Mouse (Mus musculus) megakaryocyte, embryonic 14.5 days (primary cell): ENCODE data around the gene Lingo1. TPM values are rescaled to one million over a fixed set of nuclear protein-coding genes. Genes with fewer than 3 reads are reported as not detected.

Source experiments
- H3K27me3 ChIP-seq: replicated peaks from 2 replicates; pipeline ENCODE3; 2012; ENCODE audit warnings: inconsistent platforms
- H3K36me3 ChIP-seq: replicated peaks from 2 replicates; pipeline ENCODE3; 2012; ENCODE audit warnings: low read length, inconsistent platforms, mixed read lengths
- H3K4me1 ChIP-seq: 2 replicates; pipeline ENCODE4 v1.6.1; 2012; ENCODE audit warnings: inconsistent platforms
- H3K4me3 ChIP-seq: replicated peaks from 2 replicates; pipeline ENCODE3; 2012; ENCODE audit warnings: moderate library complexity, mild to moderate bottlenecking, inconsistent platforms
- H3K9me3 ChIP-seq: 2 replicates; pipeline ENCODE4 v1.6.1; 2012; ENCODE audit warnings: inconsistent platforms
- FLI1 ChIP-seq: IDR thresholded peaks from 2 replicates; pipeline ENCODE4 v1.6.1; 2012; ENCODE audit warnings: low read length, inconsistent platforms, mixed read lengths
- GATA1 ChIP-seq: IDR thresholded peaks from 3 replicates; pipeline ENCODE4 v1.6.1; 2012; ENCODE audit warnings: mixed read lengths, low read length, inconsistent platforms, borderline replicate concordance
- polyA plus RNA-seq: library from polyadenylated mRNA; stranded (reverse); fragments of >175 nt; gene quantifications from 2 replicates; pipeline ENCODE4 v1.2.3, GENCODE M21; 2012; ENCODE audit warnings: low replicate concordance; ENCODE audit not compliant: insufficient read depth

Lingo1 gene
- polyA plus RNA-seq, 1 experiment: 15.1 TPM

- TF ChIP-seq FLI1: no peak
- no peak for TF ChIP-seq GATA1
- no peak overlapping the region for H3K4me3 ChIP-seq
- no peaks in the 10 kb centered on the region for H3K36me3 ChIP-seq
Observed at GRCm38 (mm10) chr9:56710958-56711357, 85.3 kb downstream of the Lingo1 start.

GRCm38 (mm10) chr9:56706482-56707085, 89.7 kb downstream of the Lingo1 start:
- H3K36me3 ChIP-seq: no peaks in the 10 kb centered on the region
- H3K27me3 ChIP-seq: peaks cover 62% of the 10 kb centered on the region
- no peaks in the 10 kb centered on the region for H3K9me3 ChIP-seq
- H3K4me1 ChIP-seq: no peaks in the 10 kb centered on the region
- TF ChIP-seq GATA1 (no peak), FLI1 (no peak)
- no peak overlapping the region for H3K4me3 ChIP-seq

More at GRCm38 (mm10) chr9:56710958-56711357, 85.3 kb downstream of the Lingo1 start:
- H3K27me3 ChIP-seq: peaks cover 62% of the 10 kb centered on the region
- H3K9me3 ChIP-seq: no peaks in the 10 kb centered on the region
- H3K4me1 ChIP-seq: no peaks in the 10 kb centered on the region

GRCm38 (mm10) chr9:56701394-56701793, 94.9 kb downstream of the Lingo1 start:
- no peak for TF ChIP-seq FLI1
- TF ChIP-seq GATA1: no peak
- Histone ChIP-seq H3K36me3 (no peaks in the 10 kb centered on the region), H3K9me3 (peaks cover 16% of the 10 kb centered on the region), H3K27me3 (peaks cover 48% of the 10 kb centered on the region), H3K4me3 (no peak overlapping the region), H3K4me1 (no peaks in the 10 kb centered on the region)

GRCm38 (mm10) chr9:56700866-56701265, 95.4 kb downstream of the Lingo1 start:
- no peak overlapping the region for H3K4me3 ChIP-seq
- H3K4me1 ChIP-seq: no peaks in the 10 kb centered on the region
- no peak for TF ChIP-seq GATA1
- peaks cover 44% of the 10 kb centered on the region for H3K27me3 ChIP-seq
- H3K36me3 ChIP-seq: no peaks in the 10 kb centered on the region
- peaks cover 16% of the 10 kb centered on the region for H3K9me3 ChIP-seq

- TF ChIP-seq FLI1: no peak
- TF ChIP-seq GATA1: no peak
- H3K36me3 ChIP-seq: no peaks in the 10 kb centered on the region
- peaks cover 38% of the 10 kb centered on the region for H3K27me3 ChIP-seq
- H3K9me3 ChIP-seq: peaks cover 16% of the 10 kb centered on the region
- no peaks in the 10 kb centered on the region for H3K4me1 ChIP-seq
- no peak overlapping the region for H3K4me3 ChIP-seq
Observed at GRCm38 (mm10) chr9:56698715-56699370, 97.4 kb downstream of the Lingo1 start.

- Histone ChIP-seq H3K9me3 (0 out of 2 replicates have a peak, but pooled peaks cover 5% of the 10 kb centered on the region), H3K27me3 (peaks cover 40% of the 10 kb centered on the region), H3K4me3 (no peak overlapping the region), H3K4me1 (no peaks in the 10 kb centered on the region), H3K36me3 (no peaks in the 10 kb centered on the region)
- no peak for TF ChIP-seq FLI1
- TF ChIP-seq GATA1: no peak
Observed at GRCm38 (mm10) chr9:56694079-56694478, 102.2 kb downstream of the Lingo1 start.

GRCm38 (mm10) chr9:56691226-56691625, 105.0 kb downstream of the Lingo1 start:
- no peak for TF ChIP-seq FLI1
- no peak for TF ChIP-seq GATA1
- peaks cover 3% of the 10 kb centered on the region; the same call in 1 of the 2 replicates for H3K9me3 ChIP-seq
- no peaks in the 10 kb centered on the region for H3K36me3 ChIP-seq
- no peak overlapping the region for H3K4me3 ChIP-seq
- H3K4me1 ChIP-seq: peaks cover 4% of the 10 kb centered on the region; the same call in 1 of the 2 replicates
- peaks cover 46% of the 10 kb centered on the region for H3K27me3 ChIP-seq

- peaks cover 3% of the 10 kb centered on the region; the same call in 1 of the 2 replicates for H3K9me3 ChIP-seq
- H3K4me3 ChIP-seq: no peak overlapping the region
- no peaks in the 10 kb centered on the region for H3K36me3 ChIP-seq
- peaks cover 45% of the 10 kb centered on the region for H3K27me3 ChIP-seq
- TF ChIP-seq GATA1 (no peak), FLI1 (no peak)
- H3K4me1 ChIP-seq: peaks cover 4% of the 10 kb centered on the region; the same call in 1 of the 2 replicates
Observed at GRCm38 (mm10) chr9:56690679-56691078, 105.6 kb downstream of the Lingo1 start.

- TF ChIP-seq FLI1 (no peak), GATA1 (no peak)
- Histone ChIP-seq H3K4me1 (peaks cover 4% of the 10 kb centered on the region; the same call in 1 of the 2 replicates), H3K9me3 (peaks cover 3% of the 10 kb centered on the region; the same call in 1 of the 2 replicates), H3K4me3 (no peak overlapping the region), H3K36me3 (no peaks in the 10 kb centered on the region), H3K27me3 (peaks cover 46% of the 10 kb centered on the region)
Observed at GRCm38 (mm10) chr9:56687490-56687889, 108.8 kb downstream of the Lingo1 start.

- Histone ChIP-seq H3K36me3 (no peaks in the 10 kb centered on the region), H3K4me3 (no peak overlapping the region), H3K9me3 (peaks cover 3% of the 10 kb centered on the region; the same call in 1 of the 2 replicates), H3K4me1 (peaks cover 4% of the 10 kb centered on the region; the same call in 1 of the 2 replicates), H3K27me3 (peaks cover 45% of the 10 kb centered on the region)
- TF ChIP-seq FLI1: no peak
- no peak for TF ChIP-seq GATA1
Observed at GRCm38 (mm10) chr9:56687145-56687477, 109.2 kb downstream of the Lingo1 start.
